Mouse (Mus musculus) neural tube, embryonic 14.5 days (tissue): Measurements from ENCODE around the gene Lama2. TPM values are rescaled to one million over a fixed set of nuclear protein-coding genes. Genes with fewer than 3 reads are reported as not detected.
A peak's percentile ranks its signal among the peaks of the same experiment; 100 is the strongest.

Experiments used
- ATAC-seq: fragments of 200-750 bp; cut with Nextera tagmentation; 2 replicates; pipeline ENCODE4 v1.8.0; 2017; ENCODE audit warnings: low read depth, mild to moderate bottlenecking, moderate TSS enrichment, moderate library complexity
- H3K27ac ChIP-seq: fragments of 300-500 bp; sonication (generic); 2 replicates; pipeline ENCODE4 v1.5.1; 2014; ENCODE audit warnings: low read depth, mild to moderate bottlenecking, control low read depth, low read length, moderate library complexity, mixed read lengths
- H3K27me3 ChIP-seq: fragments of 300-500 bp; sonication (generic); 2 replicates; pipeline ENCODE4 v1.6.1; 2014; ENCODE audit warnings: low read length; ENCODE audit not compliant: control insufficient read depth, insufficient read depth
- H3K36me3 ChIP-seq: fragments of 300-500 bp; sonication (generic); 2 replicates; pipeline ENCODE4 v1.6.1; 2014; ENCODE audit warnings: low read length, mixed read lengths; ENCODE audit not compliant: control insufficient read depth, insufficient read depth
- H3K4me1 ChIP-seq: fragments of 300-500 bp; sonication (generic); 2 replicates; pipeline ENCODE4 v1.6.1; 2014; ENCODE audit warnings: low read length; ENCODE audit not compliant: control insufficient read depth, insufficient read depth
- H3K4me2 ChIP-seq: fragments of 300-500 bp; sonication (generic); 2 replicates; pipeline ENCODE4 v1.6.1; 2014; ENCODE audit warnings: mild to moderate bottlenecking, low read depth, low read length, control low read depth
- H3K4me3 ChIP-seq: fragments of 300-500 bp; sonication (generic); 2 replicates; pipeline ENCODE4 v1.5.1; 2014; ENCODE audit warnings: low read depth, low read length, control low read depth, mixed read lengths
- H3K9ac ChIP-seq: fragments of 300-500 bp; sonication (generic); replicated peaks from 2 replicates; pipeline ENCODE4 v1.6.1; 2014; ENCODE audit warnings: low read depth, mild to moderate bottlenecking, control low read depth, low read length, mixed read lengths
- H3K9me3 ChIP-seq: fragments of 300-500 bp; sonication (generic); 2 replicates; pipeline ENCODE4 v1.6.1; 2016; ENCODE audit warnings: low read length; ENCODE audit not compliant: control insufficient read depth
- WGBS: fragments of 180-500 bp; shearing (Covaris S2); extraction: QIAGEN DNeasy Blood & Tissue Kit; methylation state at CpG from one replicate; pipeline ENCODE4 v1.1.7; 2014; 5-methylcytosine and 5-hydroxymethylcytosine counted together
- polyA plus RNA-seq: library from polyadenylated mRNA; unstranded; fragments of >200 nt; fragmentation: Nextera tagmentation; extraction: Ambion mirVana; gene quantifications from 2 replicates; pipeline ENCODE4 v1.2.1, GENCODE M21; 2014

Lama2 gene
- 0.86 and 10.3 TPM in 2 replicates for polyA plus RNA-seq

DNA sequence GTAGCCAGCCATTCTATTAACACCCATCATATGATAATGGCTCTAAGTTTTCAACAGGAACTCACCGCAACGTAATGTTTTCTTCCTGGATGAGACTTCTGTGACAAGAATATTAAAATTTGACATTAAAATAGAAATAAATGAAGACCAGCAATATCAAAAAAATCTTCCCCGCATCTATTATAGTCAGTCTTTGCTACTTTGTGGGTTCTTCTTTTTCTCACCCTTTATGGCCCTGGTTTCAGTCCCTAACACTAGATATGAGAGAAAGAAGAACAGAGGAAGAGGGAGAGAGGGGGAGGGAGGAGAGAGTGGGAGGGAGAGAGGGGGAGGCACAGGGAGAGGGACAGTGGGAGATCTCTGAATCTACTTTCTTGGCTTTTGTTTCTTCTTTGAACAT lies at the start of gene Lama2:
Gene Lama2 (minus strand): TSS at position 101 of the 400 bp plus-strand sequence.
- Histone ChIP-seq H3K27ac (no peak within 1 kb of the TSS), H3K9me3 (no peaks in the 10 kb centered on the region), H3K27me3 (no peaks in the 10 kb centered on the region), H3K36me3 (no peaks in the 10 kb centered on the region), H3K9ac (no peak within 1 kb of the TSS), H3K4me1 (no peaks in the 10 kb centered on the region), H3K4me2 (no peak within 1 kb of the TSS), H3K4me3 (no peak within 1 kb of the TSS)
- ATAC-seq = no peak
- 97% methylated on average over 3 of the region's 3 CpGs for WGBS

DNA sequence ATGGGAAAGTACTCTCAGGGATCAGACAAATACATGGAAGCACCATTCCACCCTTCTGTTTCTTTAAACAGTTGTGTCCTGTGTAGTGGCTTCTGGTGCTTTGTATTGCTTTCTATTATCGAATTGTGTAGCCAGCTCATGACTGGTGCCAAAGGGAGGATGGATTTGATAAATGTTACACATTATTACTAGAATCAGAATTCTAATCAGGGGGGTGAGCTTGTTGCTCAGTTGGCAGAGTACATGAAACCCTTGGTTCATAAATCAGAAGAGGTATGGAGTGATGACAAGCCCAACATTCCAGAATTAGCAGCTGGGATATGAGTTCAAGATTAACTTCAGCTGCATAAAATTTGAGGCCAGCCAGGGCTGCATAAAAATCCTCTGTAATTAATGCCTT lies 44.8 kb upstream of the Lama2 start:
- Histone ChIP-seq H3K9me3 (no peaks in the 10 kb centered on the region), H3K4me2 (no peak overlapping the region), H3K4me3 (no peak overlapping the region), H3K36me3 (no peaks in the 10 kb centered on the region), H3K27me3 (no peaks in the 10 kb centered on the region), H3K9ac (no peak overlapping the region), H3K27ac (no peak overlapping the region), H3K4me1 (no peaks in the 10 kb centered on the region)
- 75% methylated on average over 1 of the region's 1 CpGs for WGBS
- no peak for ATAC-seq

DNA sequence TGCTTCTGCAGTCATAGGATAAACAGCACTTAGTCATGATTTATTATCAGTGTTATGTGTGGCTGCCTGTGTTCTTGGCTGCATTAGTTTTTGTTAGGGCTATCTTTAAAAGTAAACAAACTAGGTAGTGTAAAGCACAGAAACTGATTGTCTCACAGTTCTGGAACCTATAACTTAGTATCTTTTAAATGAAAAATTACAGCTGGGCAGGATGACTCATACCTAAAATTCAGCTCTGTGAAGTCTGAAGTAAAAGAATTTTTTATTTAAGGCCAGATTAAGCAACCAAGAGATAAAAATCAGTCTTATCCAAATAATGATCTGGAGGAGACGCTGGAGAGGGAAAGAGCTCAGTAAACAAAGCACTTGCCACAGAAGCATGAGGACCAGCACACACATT lies 43.8 kb upstream of the Lama2 start:
- Histone ChIP-seq H3K36me3 (no peaks in the 10 kb centered on the region), H3K9me3 (no peaks in the 10 kb centered on the region), H3K9ac (no peak overlapping the region), H3K4me2 (no peak overlapping the region), H3K27ac (no peak overlapping the region), H3K4me3 (no peak overlapping the region), H3K4me1 (no peaks in the 10 kb centered on the region), H3K27me3 (no peaks in the 10 kb centered on the region)
- 79% methylated on average over 1 of the region's 1 CpGs for WGBS
- no peak for ATAC-seq

DNA sequence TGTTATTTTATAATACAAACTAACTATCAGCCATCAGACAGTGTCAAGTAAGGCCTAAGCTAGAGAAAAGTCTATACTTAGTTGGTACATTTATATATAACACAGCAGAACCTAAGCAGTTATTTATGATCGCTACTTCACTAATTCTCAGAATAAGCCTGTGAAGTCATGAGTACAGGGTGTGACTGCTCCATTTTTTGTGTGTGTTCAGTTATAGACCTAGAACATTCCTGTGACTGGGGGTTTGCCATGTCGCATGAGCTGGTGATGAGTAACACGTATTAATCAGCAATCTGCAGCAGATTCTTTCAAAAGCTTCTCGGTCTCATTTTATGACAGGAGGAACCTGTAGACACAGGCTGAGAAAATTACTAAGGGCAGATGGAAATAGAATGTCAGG lies 34.6 kb upstream of the Lama2 start:
- WGBS = 87% methylated on average over 4 of the region's 4 CpGs
- no peak overlapping the region for H3K9ac ChIP-seq
- no peaks in the 10 kb centered on the region for H3K27me3 ChIP-seq
- no peak for ATAC-seq
- H3K36me3 ChIP-seq = no peaks in the 10 kb centered on the region
- H3K27ac ChIP-seq = no peak overlapping the region
- no peak overlapping the region for H3K4me2 ChIP-seq
- H3K4me1 ChIP-seq = no peaks in the 10 kb centered on the region
- H3K4me3 ChIP-seq = no peak overlapping the region
- H3K9me3 ChIP-seq = no peaks in the 10 kb centered on the region

DNA sequence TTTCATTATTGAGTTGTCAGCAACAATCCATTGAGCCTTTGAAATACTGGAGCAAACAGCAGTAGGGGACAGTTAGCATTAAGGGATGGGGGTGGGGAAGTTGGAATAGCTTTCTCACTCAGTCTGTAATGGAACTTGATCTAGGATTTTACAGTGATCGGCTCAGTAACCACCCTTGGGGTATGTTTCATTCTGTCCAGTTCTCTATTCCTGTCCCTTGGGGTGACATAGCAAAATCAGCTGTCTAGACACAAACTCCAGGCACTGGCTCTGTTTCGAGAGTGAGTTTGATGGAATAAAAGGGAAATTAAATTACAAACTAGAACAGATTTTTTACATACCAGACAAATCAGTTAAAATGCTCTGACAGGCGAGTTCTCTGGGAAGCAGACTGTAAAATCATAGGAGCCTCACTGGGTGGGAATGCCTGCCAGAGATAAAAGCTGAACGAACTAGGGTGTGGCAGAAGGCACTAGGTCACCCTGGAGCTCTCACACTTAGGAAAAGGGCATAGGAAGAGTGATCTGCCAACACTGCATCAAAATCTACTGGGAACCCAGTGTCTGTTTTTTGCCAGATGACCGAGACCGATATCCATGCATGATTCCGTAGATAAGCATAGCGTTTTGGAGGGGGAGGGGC lies 33.3 kb upstream of the Lama2 start:
- Histone ChIP-seq H3K27me3 (no peaks in the 10 kb centered on the region), H3K27ac (no peak overlapping the region), H3K9ac (no peak overlapping the region), H3K36me3 (no peaks in the 10 kb centered on the region), H3K4me1 (no peaks in the 10 kb centered on the region), H3K4me3 (no peak overlapping the region), H3K4me2 (no peak overlapping the region), H3K9me3 (no peaks in the 10 kb centered on the region)
- 59% methylated on average over 8 of the region's 8 CpGs for WGBS
- peak; percentile 51; the same call in 1 of the 2 replicates for ATAC-seq

DNA sequence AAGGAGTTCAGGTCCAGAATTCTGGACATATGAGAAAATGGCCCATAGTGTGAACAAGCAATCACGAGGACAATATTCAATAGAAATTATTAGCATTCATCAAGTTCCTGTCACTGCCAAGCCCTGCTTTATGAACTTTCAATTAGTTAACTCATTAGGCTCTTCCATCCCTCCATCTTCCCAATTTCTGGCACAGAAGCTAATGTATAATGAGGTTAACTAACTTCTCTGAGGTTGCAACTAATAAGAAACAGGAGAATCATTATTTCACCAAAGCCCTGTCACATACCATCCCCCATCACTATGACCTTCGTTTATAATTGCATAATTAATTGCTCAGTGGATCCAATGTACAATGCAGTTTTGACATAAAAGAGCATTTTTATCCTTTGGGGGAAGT lies 16.2 kb upstream of the Lama2 start:
- Histone ChIP-seq H3K4me1 (no peaks in the 10 kb centered on the region), H3K9me3 (no peaks in the 10 kb centered on the region), H3K4me2 (no peak overlapping the region), H3K9ac (no peak overlapping the region), H3K27ac (no peak overlapping the region), H3K27me3 (no peaks in the 10 kb centered on the region), H3K36me3 (no peaks in the 10 kb centered on the region), H3K4me3 (no peak overlapping the region)
- ATAC-seq = no peak
- WGBS = 74% methylated on average over 2 of the region's 2 CpGs

DNA sequence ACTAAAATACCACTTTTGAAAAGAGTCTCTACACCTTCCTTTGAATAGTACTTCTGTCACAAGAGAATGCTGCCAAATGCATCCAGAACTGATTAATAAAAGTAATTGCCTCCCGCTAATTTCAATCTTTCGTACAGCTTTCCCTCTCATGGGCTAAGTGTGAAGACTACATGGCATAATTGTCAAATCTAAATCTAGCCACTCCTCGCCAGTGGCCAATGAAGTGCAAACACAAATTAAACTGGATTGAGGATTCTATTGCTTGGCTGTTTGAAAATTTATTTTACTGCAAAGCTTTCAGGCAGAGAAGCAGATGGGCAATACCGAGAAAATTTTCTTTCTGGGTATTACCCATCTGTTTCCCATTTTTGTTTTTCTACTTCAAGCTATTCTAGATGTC lies 11.4 kb upstream of the Lama2 start:
- Histone ChIP-seq H3K9ac (no peak overlapping the region), H3K27me3 (no peaks in the 10 kb centered on the region), H3K4me1 (no peaks in the 10 kb centered on the region), H3K4me2 (no peak overlapping the region), H3K9me3 (no peaks in the 10 kb centered on the region), H3K36me3 (no peaks in the 10 kb centered on the region), H3K4me3 (no peak overlapping the region), H3K27ac (no peak overlapping the region)
- ATAC-seq = peak; percentile 44; the same call in 1 of the 2 replicates
- 67% methylated on average over 4 of the region's 4 CpGs for WGBS

DNA sequence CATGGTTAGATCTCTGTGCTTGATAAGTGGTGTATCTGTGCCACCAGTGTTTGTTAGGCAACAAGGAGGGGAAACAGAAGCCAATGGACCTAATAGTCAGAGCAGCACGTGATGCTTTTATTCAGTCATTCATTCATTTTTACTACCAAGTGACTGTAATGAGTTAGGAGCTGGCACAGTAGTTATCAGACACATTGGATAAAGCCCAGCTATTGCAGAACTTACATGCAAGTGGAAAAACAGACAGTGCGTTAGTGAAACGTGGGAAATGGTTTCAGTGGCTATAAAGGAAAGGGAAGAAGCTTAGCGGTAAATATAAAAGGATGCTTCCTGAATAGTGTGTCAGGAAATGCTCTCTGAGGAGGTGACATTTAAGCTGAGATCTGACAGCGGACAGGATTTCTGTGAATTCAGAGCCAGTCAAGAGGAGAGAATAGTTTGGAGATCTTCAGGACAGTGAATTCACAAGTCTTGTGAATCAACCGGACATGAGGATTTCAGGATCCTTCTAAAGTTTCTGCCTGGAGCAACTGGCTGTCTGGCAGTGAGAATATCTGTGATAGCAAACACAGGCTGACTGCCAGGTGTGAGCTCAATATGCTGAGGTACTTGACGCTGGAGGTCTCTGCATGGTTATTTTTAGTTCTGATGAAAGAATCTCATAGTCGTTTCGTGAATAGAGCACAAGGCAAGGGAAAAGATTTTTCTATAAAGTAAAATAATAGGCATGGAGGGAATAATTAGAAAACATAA lies 2.3 kb upstream of the Lama2 start:
- no peak for ATAC-seq
- 74% methylated on average over 9 of the region's 9 CpGs for WGBS
- H3K9ac ChIP-seq = no peak overlapping the region

DNA sequence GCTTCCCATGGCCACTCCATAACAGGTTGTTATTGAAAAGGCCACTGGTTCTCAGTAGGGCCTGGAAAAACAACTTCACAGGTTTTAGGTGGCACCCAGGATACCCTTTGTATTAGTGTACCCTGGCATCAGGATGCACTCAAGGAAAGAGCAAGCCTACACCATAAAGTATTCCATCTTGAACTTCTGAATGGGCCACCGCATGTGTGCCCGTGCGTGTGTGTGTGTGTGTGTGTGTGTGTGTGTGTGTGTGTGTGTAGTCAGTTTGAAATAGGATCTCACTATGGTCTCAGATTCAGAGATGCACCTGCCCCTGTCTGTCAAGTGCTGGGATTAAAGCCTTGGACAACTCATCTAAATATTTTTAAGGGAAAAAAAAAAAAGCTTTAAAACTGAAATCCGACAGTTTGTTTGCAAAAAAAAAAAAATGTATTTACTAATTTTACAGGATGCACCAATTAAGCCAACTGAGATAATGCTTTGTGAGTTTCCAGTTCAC lies 2.0 kb downstream of the Lama2 start:
- Histone ChIP-seq H3K4me3 (no peak overlapping the region), H3K27ac (no peak overlapping the region), H3K36me3 (no peaks in the 10 kb centered on the region), H3K4me2 (no peak overlapping the region), H3K9me3 (no peaks in the 10 kb centered on the region), H3K9ac (no peak overlapping the region), H3K4me1 (no peaks in the 10 kb centered on the region), H3K27me3 (no peaks in the 10 kb centered on the region)
- WGBS = 89% methylated on average over 4 of the region's 4 CpGs
- ATAC-seq = no peak

More for the DNA sequence above, 2.3 kb upstream of the Lama2 start:
- Histone ChIP-seq H3K4me1 (no peaks in the 10 kb centered on the region), H3K27me3 (no peaks in the 10 kb centered on the region), H3K27ac (no peak overlapping the region), H3K4me2 (no peak overlapping the region), H3K9me3 (no peaks in the 10 kb centered on the region), H3K4me3 (no peak overlapping the region), H3K36me3 (no peaks in the 10 kb centered on the region)
